8 mouse cellular contexts compared by ENCODE assay signal in genomic region chr1:171033756-171034155, GRCm38 (mm10). TPM values are rescaled to one million over a fixed set of nuclear protein-coding genes. Genes with fewer than 3 reads are reported as not detected.
A peak's percentile ranks its signal among the peaks of the same experiment; 100 is the strongest.
DNase-seq lines count a peak whose midpoint lies in the region; ATAC-seq lines count a peak whose summit lies in the region.

No protein-coding gene starts in this region.

- peak; percentile 90 to 98 for DNase-seq in adrenal gland, adult (ENCODE audit: inconsistent age in 2 of 2, low spot score in 1 of 2)
- DNase-seq in embryo, embryonic 10.5 days (ENCODE audit: low spot score), result peak; percentile 94
- DNase-seq in gastrocnemius, postnatal 14 days, result peak; percentile 67
- DNase-seq in left cerebral cortex, postnatal 14 days (ENCODE audit: low spot score in 2 of 2), result peak; percentile 77 to 94
- peak; percentile 80 for DNase-seq in right cerebral cortex, postnatal 14 days
- peak; percentile 81 to 84 for DNase-seq in urinary bladder, postnatal 36 days (ENCODE audit: low spot score in 2 of 2)

- intact Hi-C loops in gastrocnemius, postnatal 14 days (cut with DNase I; ENCODE audit: low total_unique reads), result no loop called here
- intact Hi-C loops in left cerebral cortex, postnatal 14 days (cut with DNase I), result no loop called here

- ATAC-seq in inflammation-experienced regulatory T-cells, adult 6 months, result peak; percentile 38
- ATAC-seq in megakaryocyte-erythroid progenitor cell, adult 5-6 weeks (replicated peaks; ENCODE audit: low FRiP score, low TSS enrichment, poor library complexity, severe bottlenecking), result peak; percentile 42

RNA-seq across cellular contexts. Expression of gene Fcgr4, which starts 15.0 kb away (rescaled TPM):
- total RNA-seq in gastrocnemius, postnatal 14 days (2021), result not detected
- polyA plus RNA-seq in inflammation-experienced regulatory T-cells, adult 6 months (2017; shearing (Covaris generic)), result not detected
- total RNA-seq in left cerebral cortex, postnatal 14 days (2021), result not detected
- 0.40 TPM in 1 of 2 replicates, not detected in the other for total RNA-seq in megakaryocyte-erythroid progenitor cell, adult 5-6 weeks (2014; fragmentation: Nextera tagmentation)
- not detected in 2 replicates for total RNA-seq in megakaryocyte-erythroid progenitor cell, adult 5-6 weeks (2017)

RNA-seq across cellular contexts. Expression of gene Fcgr3, which starts 31.0 kb away (rescaled TPM):
- total RNA-seq in gastrocnemius, postnatal 14 days (2021), result 1 to 10 TPM; 7.0 to 7.4 TPM
- 1 to 10 TPM in 1 of 3 experiments, under 1 TPM in 1, not detected in 1; 0.98 to 1.5 TPM for polyA plus RNA-seq in inflammation-experienced regulatory T-cells, adult 6 months (2017; shearing (Covaris generic))
- total RNA-seq in left cerebral cortex, postnatal 14 days (2021), result 10 to 100 TPM; 10.3 to 10.8 TPM
- total RNA-seq in megakaryocyte-erythroid progenitor cell, adult 5-6 weeks (2014; fragmentation: Nextera tagmentation), result 1.4 and 6.3 TPM in 2 replicates
- 1.9 and 2.2 TPM in 2 replicates for total RNA-seq in megakaryocyte-erythroid progenitor cell, adult 5-6 weeks (2017)

RNA-seq across cellular contexts. Expression of gene Fcgr2b, which starts 57.4 kb away (rescaled TPM):
- total RNA-seq in gastrocnemius, postnatal 14 days (2021), result 1 to 10 TPM; 3.0 to 3.4 TPM
- polyA plus RNA-seq in inflammation-experienced regulatory T-cells, adult 6 months (2017; shearing (Covaris generic)), result 1 to 10 TPM in 2 of 3 experiments, under 1 TPM in 1; 0.70 to 1.4 (median 1.2) TPM
- total RNA-seq in left cerebral cortex, postnatal 14 days (2021), result 1 to 10 TPM; 4.6 to 5.2 TPM
- total RNA-seq in megakaryocyte-erythroid progenitor cell, adult 5-6 weeks (2014; fragmentation: Nextera tagmentation), result 4.5 and 6.0 TPM in 2 replicates
- 3.8 TPM in 1 of 2 replicates, not detected in the other for total RNA-seq in megakaryocyte-erythroid progenitor cell, adult 5-6 weeks (2017)

Comparison
In these comparisons a context has a peak if more than half of its experiments do, and no peak if none do; other contexts are left out.
1. Peak in every context shown above with its lines: DNase-seq and ATAC-seq.